Mouse (Mus musculus) kidney, embryonic 16.5 days (tissue): ENCODE results near the gene Oas1d. TPM values are rescaled to one million over a fixed set of nuclear protein-coding genes. Genes with fewer than 3 reads are reported as not detected.
"Not testable (repeated sequence)": the region's sequence is repeated elsewhere in the genome, so short reads cannot be mapped to it uniquely, and the experiment has no call there.

Source experiments
- ATAC-seq: fragments of 200-750 bp; cut with Nextera tagmentation; 2 replicates; pipeline ENCODE4 v1.8.0; 2017; ENCODE audit warnings: moderate TSS enrichment; ENCODE audit not compliant: low FRiP score, low TSS enrichment
- H3K27ac ChIP-seq: fragments of 300-500 bp; sonication (generic); 2 replicates; pipeline ENCODE4 v1.5.1; 2014; ENCODE audit warnings: low read length
- H3K27me3 ChIP-seq: fragments of 300-500 bp; sonication (generic); 2 replicates; pipeline ENCODE4 v1.6.1; 2014; ENCODE audit warnings: low read length, control low read depth, mixed read lengths; ENCODE audit not compliant: insufficient read depth
- H3K36me3 ChIP-seq: fragments of 300-500 bp; sonication (generic); 2 replicates; pipeline ENCODE4 v1.6.1; 2014; ENCODE audit warnings: low read length, control low read depth, mixed read lengths; ENCODE audit not compliant: insufficient read depth
- H3K4me1 ChIP-seq: fragments of 300-500 bp; sonication (generic); 2 replicates; pipeline ENCODE4 v1.6.1; 2014; ENCODE audit warnings: low read length, control low read depth, mixed read lengths; ENCODE audit not compliant: insufficient read depth
- H3K4me2 ChIP-seq: fragments of 300-500 bp; sonication (generic); replicated peaks from 2 replicates; pipeline ENCODE4 v1.6.1; 2014; ENCODE audit warnings: low read depth, low read length
- H3K4me3 ChIP-seq: fragments of 300-500 bp; sonication (generic); 2 replicates; pipeline ENCODE4 v1.5.1; 2014; ENCODE audit warnings: mild to moderate bottlenecking, low read length
- H3K9ac ChIP-seq: fragments of 300-500 bp; sonication (generic); replicated peaks from 2 replicates; pipeline ENCODE4 v1.6.1; 2014; ENCODE audit warnings: low read length
- H3K9me3 ChIP-seq: fragments of 300-500 bp; sonication (generic); 2 replicates; pipeline ENCODE4 v1.6.1; 2016; ENCODE audit warnings: low read length, control low read depth
- WGBS: fragments of 180-500 bp; shearing (Covaris S2); extraction: QIAGEN DNeasy Blood & Tissue Kit; methylation state at CpG from one replicate; pipeline ENCODE4 v1.1.7; 2014; 5-methylcytosine and 5-hydroxymethylcytosine counted together
- polyA plus RNA-seq: library from polyadenylated mRNA; unstranded; fragments of >200 nt; fragmentation: Nextera tagmentation; extraction: Ambion mirVana; gene quantifications from 2 replicates; pipeline ENCODE4 v1.2.1, GENCODE M21; 2015

The Oas1d gene
- polyA plus RNA-seq, 1 experiment from 2014 or later, result not detected

- H3K4me3 ChIP-seq, H3K9me3 ChIP-seq, H3K27me3 ChIP-seq, H3K9ac ChIP-seq, H3K36me3 ChIP-seq, H3K4me1 ChIP-seq, H3K4me2 ChIP-seq, ATAC-seq, H3K27ac ChIP-seq: not testable (repeated sequence)
- WGBS, result 15% methylated on average over 5 of the region's 9 CpGs
These were observed 26.9 kb upstream of the Oas1d start, which contains the start of gene Oas1g for GRCm38 (mm10) chr5:120887413-120887812. Oas1g (minus strand) TSS chr5:120887613.

- no peak overlapping the region for H3K9ac ChIP-seq
- no peak overlapping the region; the same call in 1 of the 2 replicates for H3K4me2 ChIP-seq
- no peak overlapping the region for H3K27ac ChIP-seq
- no peak overlapping the region for H3K4me3 ChIP-seq
- H3K36me3 ChIP-seq, result no peaks in the 10 kb centered on the region
- no peaks in the 10 kb centered on the region for H3K9me3 ChIP-seq
- no peak for ATAC-seq
- no peaks in the 10 kb centered on the region for H3K4me1 ChIP-seq
- WGBS, result 56% methylated on average over 6 of the region's 6 CpGs
- no peaks in the 10 kb centered on the region for H3K27me3 ChIP-seq
These were observed 26.5 kb upstream of the Oas1d start for GRCm38 (mm10) chr5:120887831-120888230.

GRCm38 (mm10) chr5:120888294-120888815 is 26.0 kb upstream of the Oas1d start:
- not testable (repeated sequence) for ATAC-seq, H3K9me3 ChIP-seq, H3K27me3 ChIP-seq, H3K36me3 ChIP-seq, H3K4me2 ChIP-seq, H3K27ac ChIP-seq, H3K4me3 ChIP-seq, H3K4me1 ChIP-seq, H3K9ac ChIP-seq
- 27% methylated on average over 4 of the region's 4 CpGs for WGBS

- whole genome bisulfite sequencing, result 75% methylated on average over 2 of the region's 2 CpGs
- Histone ChIP-seq H3K9me3 (no peaks in the 10 kb centered on the region), H3K4me1 (no peaks in the 10 kb centered on the region), H3K4me2 (no peak overlapping the region), H3K27ac (no peak overlapping the region), H3K27me3 (no peaks in the 10 kb centered on the region), H3K36me3 (no peaks in the 10 kb centered on the region), H3K4me3 (no peak overlapping the region), H3K9ac (no peak overlapping the region)
- no peak for ATAC-seq
These were observed 24.3 kb upstream of the Oas1d start for GRCm38 (mm10) chr5:120890026-120890425.

GRCm38 (mm10) chr5:120890991-120891390 is 23.3 kb upstream of the Oas1d start:
- 66% methylated on average over 3 of the region's 3 CpGs for WGBS
- no peak overlapping the region for H3K27ac ChIP-seq
- H3K4me3 ChIP-seq, result no peak overlapping the region
- H3K9ac ChIP-seq, result no peak overlapping the region
- H3K36me3 ChIP-seq, result no peaks in the 10 kb centered on the region
- H3K4me2 ChIP-seq, result no peak overlapping the region
- H3K4me1 ChIP-seq, result no peaks in the 10 kb centered on the region
- H3K9me3 ChIP-seq, result no peaks in the 10 kb centered on the region
- no peak for ATAC-seq
- H3K27me3 ChIP-seq, result no peaks in the 10 kb centered on the region

- not testable (repeated sequence) for H3K9ac ChIP-seq
These were observed 22.6 kb upstream of the Oas1d start for GRCm38 (mm10) chr5:120891566-120892242.

GRCm38 (mm10) chr5:120892243-120892660 is 22.1 kb upstream of the Oas1d start:
- no peaks in the 10 kb centered on the region for H3K36me3 ChIP-seq
- H3K9ac ChIP-seq, result no peak overlapping the region
- ATAC-seq, result no peak
- no peak overlapping the region for H3K4me3 ChIP-seq
- no peaks in the 10 kb centered on the region for H3K4me1 ChIP-seq
- no peak overlapping the region for H3K4me2 ChIP-seq
- H3K27ac ChIP-seq, result no peak overlapping the region
- no peaks in the 10 kb centered on the region for H3K27me3 ChIP-seq
- H3K9me3 ChIP-seq, result no peaks in the 10 kb centered on the region
- WGBS, result 26% methylated on average over 2 of the region's 2 CpGs

More at GRCm38 (mm10) chr5:120891566-120892242, 22.6 kb upstream of the Oas1d start:
- not testable (repeated sequence) for H3K27me3 ChIP-seq, H3K9me3 ChIP-seq, H3K4me2 ChIP-seq, H3K36me3 ChIP-seq, ATAC-seq, H3K27ac ChIP-seq, H3K4me3 ChIP-seq, H3K4me1 ChIP-seq
- WGBS, result 76% methylated on average over 2 of the region's 2 CpGs

- H3K4me2 ChIP-seq, H3K36me3 ChIP-seq, H3K9me3 ChIP-seq, ATAC-seq, H3K27ac ChIP-seq, H3K4me3 ChIP-seq, H3K9ac ChIP-seq, H3K4me1 ChIP-seq, H3K27me3 ChIP-seq: not testable (repeated sequence)
- 90% methylated on average over 4 of the region's 4 CpGs for WGBS
These were observed 20.5 kb upstream of the Oas1d start for GRCm38 (mm10) chr5:120893866-120894265.

- not testable (repeated sequence) for H3K9ac ChIP-seq, H3K36me3 ChIP-seq, H3K27ac ChIP-seq, H3K9me3 ChIP-seq, H3K4me2 ChIP-seq, H3K4me3 ChIP-seq, ATAC-seq, H3K4me1 ChIP-seq, H3K27me3 ChIP-seq
- WGBS, result 77% methylated on average over 2 of the region's 2 CpGs
These were observed 19.6 kb upstream of the Oas1d start for GRCm38 (mm10) chr5:120894692-120895091.

- ATAC-seq, result no peak
- Histone ChIP-seq H3K27me3 (no peaks in the 10 kb centered on the region), H3K36me3 (no peaks in the 10 kb centered on the region), H3K4me3 (no peak overlapping the region), H3K9ac (no peak overlapping the region), H3K4me1 (no peaks in the 10 kb centered on the region), H3K27ac (no peak overlapping the region), H3K4me2 (no peak overlapping the region), H3K9me3 (peaks cover 4% of the 10 kb centered on the region; the same call in 1 of the 2 replicates)
- WGBS, result 90% methylated on average over 11 of the region's 11 CpGs
These were observed 19.0 kb upstream of the Oas1d start for GRCm38 (mm10) chr5:120895231-120895900.
